Mouse (Mus musculus) mesoderm, embryonic 11.5 days (tissue): ENCODE data around the gene Ptprg.
"Not testable (repeated sequence)": the region's sequence is repeated elsewhere in the genome, so short reads cannot be mapped to it uniquely, and the experiment has no call there.

Experiments
- DNase-seq: peaks from one replicate; pipeline ENCODE4 v3.0.0-alpha.2; 2012; ENCODE audit warnings: low read depth, low spot score

Ptprg gene

GRCm38 (mm10) chr14:12203081-12203480 lies 649.7 kb downstream of the Ptprg start:
- DNase-seq: no peak

- DNase-seq: no peak
Measured at GRCm38 (mm10) chr14:12206138-12206537, 652.8 kb downstream of the Ptprg start.

DNA sequence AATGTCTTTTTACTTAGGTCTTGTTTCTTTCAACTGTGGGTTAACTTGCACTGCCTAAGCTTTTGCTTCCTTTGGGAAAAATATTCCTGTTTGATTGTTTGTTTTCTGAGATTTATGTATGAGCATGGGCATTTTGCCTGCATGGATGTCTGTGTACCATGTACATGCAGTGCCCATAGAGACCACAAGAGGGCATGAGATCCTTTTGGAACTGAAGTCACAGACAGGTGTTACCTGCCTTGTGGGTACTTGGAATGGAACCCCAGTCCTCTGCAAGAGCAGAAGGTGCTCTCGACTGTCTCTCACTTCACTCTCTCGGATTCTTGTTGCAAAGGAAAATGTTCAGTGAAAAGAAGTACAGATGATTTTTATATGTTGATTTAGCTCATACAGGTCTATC lies 655.2 kb downstream of the Ptprg start:
- no peak for DNase-seq

DNA sequence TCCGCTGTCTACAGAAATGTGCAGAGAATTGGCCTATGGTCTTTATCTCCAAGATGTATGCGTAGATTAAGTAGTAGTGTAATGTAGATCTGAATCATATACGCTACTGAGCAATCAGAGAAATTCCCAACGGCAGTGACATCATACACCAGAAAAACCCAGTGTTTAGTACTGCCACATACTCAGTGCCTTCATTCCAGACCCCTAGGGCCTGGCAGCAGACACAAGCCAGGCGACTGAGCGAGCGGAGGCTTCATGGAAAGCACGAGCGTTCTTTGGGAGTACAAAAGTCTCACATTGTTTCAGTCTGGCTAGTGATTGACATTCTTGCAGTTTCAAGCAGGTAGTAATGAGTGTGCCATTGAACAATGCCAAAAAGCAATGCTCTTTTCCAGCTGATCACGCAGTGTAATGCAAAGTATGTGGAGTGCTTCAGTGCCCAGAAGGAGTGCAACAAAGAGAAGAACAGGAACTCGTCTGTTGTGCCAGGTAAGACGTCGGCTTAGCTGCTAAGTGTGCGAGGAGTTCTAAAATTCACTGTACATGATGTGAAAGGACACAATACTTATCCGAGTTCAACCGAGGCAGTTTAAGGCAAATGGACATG lies 665.3 kb downstream of the Ptprg start:
- no peak for DNase-seq

- DNase-seq: no peak
Measured at GRCm38 (mm10) chr14:12219877-12220276, 666.5 kb downstream of the Ptprg start.

- DNase-seq: no peak
Measured at GRCm38 (mm10) chr14:12220540-12220939, 667.2 kb downstream of the Ptprg start.

- no peak for DNase-seq
Measured at GRCm38 (mm10) chr14:12221571-12221970, 668.2 kb downstream of the Ptprg start.

- DNase-seq: no peak
Measured at GRCm38 (mm10) chr14:12243726-12244125, 690.4 kb downstream of the Ptprg start.

DNA sequence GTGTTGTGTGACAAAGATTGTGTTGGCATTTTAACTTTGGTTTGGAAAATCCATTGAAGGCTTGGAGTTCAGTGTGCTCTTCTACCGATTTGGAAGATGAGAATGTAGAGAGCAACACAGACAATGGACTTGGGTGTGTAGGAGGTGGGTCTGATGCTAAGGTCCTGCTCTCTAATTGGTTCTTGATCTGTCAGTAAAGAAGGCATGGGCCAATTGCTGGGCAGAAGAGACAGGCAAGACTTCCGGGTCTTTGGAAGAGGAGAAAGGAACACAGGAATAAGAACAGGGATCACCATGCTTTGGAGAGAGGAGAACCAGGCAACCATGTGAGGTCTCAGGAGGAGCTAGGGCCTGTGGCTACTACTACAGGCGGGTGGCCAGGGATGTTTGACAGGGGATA lies 722.7 kb downstream of the Ptprg start:
- DNase-seq: no peak

DNA sequence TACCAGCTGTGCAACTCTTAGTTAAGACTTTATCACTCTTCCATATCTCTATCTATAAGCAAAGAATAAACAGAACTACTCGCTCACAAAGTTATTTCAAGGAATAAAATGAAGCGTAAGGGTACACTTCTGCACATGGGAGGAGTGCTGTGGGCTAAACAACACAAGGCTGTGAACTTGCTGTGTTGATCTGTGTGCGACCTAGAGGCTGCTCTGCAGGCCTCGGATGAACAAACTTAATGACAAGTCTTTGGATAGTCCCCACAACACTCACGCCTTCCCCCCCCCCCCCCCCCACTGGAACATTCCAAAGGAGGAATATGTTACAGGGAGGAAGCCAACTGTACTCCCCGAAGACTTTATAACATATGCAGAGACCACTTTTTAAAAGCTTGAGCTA lies 730.3 kb downstream of the Ptprg start, which contains the start of gene Gm49355:
TSS of gene Gm49355 (plus strand) at position 336 of the 400 bp plus-strand sequence.
- no peak for DNase-seq

- DNase-seq: peak; percentile 89
Measured at GRCm38 (mm10) chr14:12284141-12284912, 731.0 kb downstream of the Ptprg start, which contains the start of gene 3830406C13Rik. Gene 3830406C13Rik, plus strand, starts transcription at chr14:12284173.

- DNase-seq: not testable (repeated sequence)
Measured at GRCm38 (mm10) chr14:12289747-12290146, 736.4 kb downstream of the Ptprg start.
